Mouse (Mus musculus) C3H10T1/2 (cell line): ENCODE results near the gene Vmn1r143. TPM values are rescaled to one million over a fixed set of nuclear protein-coding genes. Genes with fewer than 3 reads are reported as not detected.

Source experiments
- polyA plus RNA-seq, 2 experiments: library from polyadenylated mRNA; unstranded; fragments of >200 nt; fragmentation: generic; extraction: Trizol; gene quantifications; one replicate each; pipeline ENCODE4 v1.2.1; 2012; ENCODE audit warnings: missing spikeins in 2 of 2

Gene Vmn1r143
- not detected for polyA plus RNA-seq

DNA sequence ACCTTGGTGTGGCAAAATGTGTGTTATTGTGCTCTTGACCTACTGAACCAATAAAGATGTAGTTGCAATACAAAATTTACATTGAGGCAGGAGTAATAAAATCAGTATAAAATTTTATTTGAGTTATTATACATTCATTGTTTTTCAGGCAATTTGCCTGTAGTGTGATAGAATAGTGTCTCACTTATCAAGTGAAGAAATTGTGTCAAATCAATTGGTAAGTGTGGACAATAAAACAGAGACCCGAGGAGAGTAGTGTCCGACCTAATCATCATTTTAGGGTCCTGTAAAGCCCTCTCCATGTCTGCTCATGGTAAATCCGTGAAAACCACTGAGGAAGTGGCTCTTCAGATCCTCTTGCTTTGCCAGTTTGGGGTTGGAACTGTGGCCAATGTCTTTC is at the start of gene Vmn1r143:
Gene Vmn1r143 (plus strand): TSS at position 301 of the 400 bp plus-strand sequence.

DNA sequence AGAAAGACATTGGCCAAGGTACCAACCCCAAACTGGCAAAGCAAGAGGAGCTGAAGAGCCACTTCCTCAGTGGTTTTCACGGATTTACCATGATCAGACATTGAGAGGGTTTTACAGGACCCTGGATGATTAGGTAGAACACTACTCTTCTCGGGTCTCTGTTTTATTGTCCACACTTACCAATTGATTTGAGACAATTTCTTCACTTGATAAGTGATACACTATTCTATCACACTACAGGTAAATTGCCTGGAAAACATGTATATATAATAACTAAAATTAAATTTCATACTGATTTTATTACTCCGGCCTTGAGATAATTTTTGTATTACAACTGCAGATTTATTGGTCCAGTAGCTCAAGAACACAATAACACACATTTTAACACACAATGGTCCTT is 25.2 kb upstream of the Vmn1r143 start, which contains the start of gene Vmn1r142:
Gene Vmn1r142 (minus strand): TSS at position 101 of the 400 bp plus-strand sequence.

DNA sequence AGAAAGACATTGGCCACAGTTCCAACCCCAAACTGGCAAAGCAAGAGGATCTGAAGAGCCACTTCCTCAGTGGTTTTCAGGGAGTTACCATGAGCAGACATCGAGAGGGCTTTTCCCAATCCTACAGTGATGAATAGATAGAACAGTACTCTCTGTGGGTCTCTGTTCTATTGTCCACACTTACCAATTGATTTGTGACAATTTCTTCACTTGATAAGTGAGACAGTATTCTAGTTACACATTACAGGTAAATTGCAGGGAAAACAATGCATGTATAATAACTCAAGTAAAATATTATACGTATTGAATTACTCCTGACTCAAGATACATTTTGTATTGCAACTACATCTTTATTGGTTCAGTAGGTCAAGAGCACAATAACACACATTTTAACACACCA is 12.0 kb downstream of the Vmn1r143 start, which contains the start of gene Gm8653:
Gene Gm8653 (minus strand): TSS at position 101 of the 400 bp plus-strand sequence.

DNA sequence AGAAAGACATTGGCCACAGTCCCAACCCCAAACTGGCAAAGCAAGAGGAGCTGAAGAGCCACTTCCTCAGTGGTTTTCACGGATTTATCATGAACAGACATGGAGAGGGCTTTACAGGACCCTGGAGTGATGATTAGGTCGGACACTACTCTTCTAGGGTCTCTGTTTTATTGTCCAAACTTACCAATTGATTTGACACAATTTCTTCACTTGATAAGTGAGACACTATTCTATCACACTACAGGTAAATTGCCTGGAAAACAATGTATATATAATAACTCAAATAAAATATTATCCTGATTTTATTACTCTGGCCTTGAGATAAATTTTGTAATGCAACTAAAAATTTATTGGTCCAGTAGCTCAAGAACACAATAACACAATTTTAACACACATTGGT is 40.2 kb downstream of the Vmn1r143 start, which contains the start of gene Gm8453:
Gene Gm8453 (minus strand): TSS at position 101 of the 400 bp plus-strand sequence.

Other genes with a start within 250 kb of the Vmn1r143 start
- gene Vmn1r137, start 194.8 kb upstream of the Vmn1r143 start, polyA plus RNA-seq: not detected
- not detected for gene Vmn1r138, start 160.5 kb upstream of the Vmn1r143 start, polyA plus RNA-seq
- gene Gm6176, start 133.1 kb upstream of the Vmn1r143 start, polyA plus RNA-seq: not detected
- gene Vmn1r139, start 120.3 kb upstream of the Vmn1r143 start, polyA plus RNA-seq: not detected
- not detected for gene Gm16451, start 71.1 kb upstream of the Vmn1r143 start, polyA plus RNA-seq
- not detected for gene Gm10666, start 54.6 kb upstream of the Vmn1r143 start, polyA plus RNA-seq
- not detected for gene Vmn1r142, start 25.3 kb upstream of the Vmn1r143 start, polyA plus RNA-seq
- gene Gm8653, start 11.9 kb downstream of the Vmn1r143 start, polyA plus RNA-seq: not detected
- gene Gm8453, start 40.1 kb downstream of the Vmn1r143 start, polyA plus RNA-seq: not detected
- gene Gm4187, start 140.3 kb downstream of the Vmn1r143 start, polyA plus RNA-seq: not detected
- gene Gm8660, start 181.7 kb downstream of the Vmn1r143 start, polyA plus RNA-seq: not detected
- gene Vmn1r148, start 224.2 kb downstream of the Vmn1r143 start, polyA plus RNA-seq: not detected
- not detected for gene Vmn1r149, start 248.9 kb downstream of the Vmn1r143 start, polyA plus RNA-seq